Mouse (Mus musculus): ENCODE measurements around the gene Dscam. TPM values are rescaled to one million over a fixed set of nuclear protein-coding genes. Genes with fewer than 3 reads are reported as not detected.

The Dscam gene
- polyA plus RNA-seq, 1 experiment = 1.2 TPM

DNA sequence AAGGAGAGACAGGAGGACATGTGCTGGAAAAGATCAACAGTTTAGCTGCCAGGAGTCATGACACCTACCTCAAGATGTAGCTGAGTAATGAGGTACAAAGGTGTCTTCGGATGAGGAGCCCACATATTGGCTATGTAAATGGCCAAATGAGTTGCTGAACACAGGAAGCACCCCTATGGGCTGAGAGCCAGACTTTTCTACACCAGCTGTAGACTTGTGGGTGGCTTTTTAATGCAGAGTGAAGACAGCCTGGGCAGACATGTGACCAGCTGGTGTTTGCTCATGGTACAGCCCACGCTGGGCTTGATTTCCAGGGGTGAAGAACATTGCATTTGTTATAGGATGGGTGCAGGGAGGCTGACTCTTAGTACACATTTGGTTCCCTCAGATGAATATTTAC lies 43.3 kb downstream of the Dscam start:
- Histone ChIP-seq H3K36me3 (ENCODE audit: control insufficient read depth, insufficient read depth, low read length) (no peaks in the 10 kb centered on the region), H3K27me3 (ENCODE audit: control insufficient read depth, insufficient read depth, low read length) (no peaks in the 10 kb centered on the region; the same call in 1 of the 2 replicates), H3K4me1 (ENCODE audit: control insufficient read depth, insufficient read depth, insufficient read length) (no peaks in the 10 kb centered on the region), H3K4me3 (ENCODE audit: extremely low read depth, insufficient read depth, insufficient read length) (no peak overlapping the region), H3K27ac (ENCODE audit: insufficient read depth, low read length) (no peak overlapping the region)
- WGBS = 58% methylated on average over 2 of the region's 2 CpGs
- TF ChIP-seq CTCF (IDR thresholded peaks at IDR 0.05; ENCODE audit: extremely low read depth, insufficient read depth, insufficient read length, insufficient replicate concordance) = no peak
- no peak for TF ChIP-seq POLR2A (IDR thresholded peaks at IDR 0.05; ENCODE audit: low read depth, low read length)
- no peak for DNase-seq (ENCODE audit: low read depth in 1 of 2, low spot score in 2 of 2)

DNA sequence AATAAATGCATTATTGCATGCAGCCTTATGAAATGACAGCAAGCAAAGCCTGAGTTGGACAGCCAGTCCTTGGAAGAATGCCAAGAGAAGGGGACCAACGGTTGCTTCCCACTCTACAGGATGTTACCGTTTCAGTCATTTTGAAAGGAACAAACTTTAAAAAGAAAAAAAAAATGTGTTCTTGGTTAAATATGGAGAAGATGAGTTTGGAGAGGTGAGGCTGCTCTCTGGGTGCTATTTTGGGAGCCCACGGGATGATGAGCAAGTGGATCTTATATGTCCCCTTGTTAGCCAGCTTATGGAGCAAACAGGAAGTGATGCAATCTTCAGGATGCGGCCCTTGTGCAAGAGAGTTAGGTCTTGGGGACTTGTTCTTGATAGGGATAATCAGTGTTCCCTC lies 60.5 kb downstream of the Dscam start:
- no peak for TF ChIP-seq CTCF (IDR thresholded peaks at IDR 0.05; ENCODE audit: extremely low read depth, insufficient read depth, insufficient read length, insufficient replicate concordance)
- TF ChIP-seq POLR2A (IDR thresholded peaks at IDR 0.05; ENCODE audit: low read depth, low read length) = no peak
- H3K27ac ChIP-seq (ENCODE audit: insufficient read depth, low read length) = no peak overlapping the region
- H3K4me3 ChIP-seq (ENCODE audit: extremely low read depth, insufficient read depth, insufficient read length) = no peak overlapping the region
- no peaks in the 10 kb centered on the region for H3K36me3 ChIP-seq (ENCODE audit: control insufficient read depth, insufficient read depth, low read length)
- no peaks in the 10 kb centered on the region for H3K27me3 ChIP-seq (ENCODE audit: control insufficient read depth, insufficient read depth, low read length)
- no peaks in the 10 kb centered on the region; the same call in 1 of the 2 replicates for H3K4me1 ChIP-seq (ENCODE audit: control insufficient read depth, insufficient read depth, insufficient read length)
- WGBS = 22% methylated on average over 4 of the region's 4 CpGs
- DNase-seq (ENCODE audit: low read depth in 1 of 2, low spot score in 2 of 2) = no peak

DNA sequence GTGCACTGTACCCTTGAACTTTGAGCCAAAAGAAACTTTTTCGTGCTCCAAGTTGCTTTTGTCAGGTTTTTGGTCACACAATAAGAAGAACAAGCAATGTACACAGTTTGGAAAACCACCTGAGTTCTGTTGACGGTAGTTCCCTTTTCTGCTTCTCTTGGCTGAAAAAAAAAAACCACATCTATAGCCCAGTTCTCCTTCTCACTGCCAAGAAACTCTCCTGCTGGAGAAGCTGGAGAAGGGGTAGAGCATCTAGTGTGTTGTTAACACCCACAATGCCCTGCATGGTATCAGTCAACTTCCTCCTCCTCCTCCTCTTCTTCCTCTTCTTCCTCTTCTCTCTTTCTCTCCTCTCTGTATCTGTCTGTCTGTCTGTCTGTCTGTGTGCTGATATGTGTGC lies 65.3 kb downstream of the Dscam start:
- H3K4me1 ChIP-seq (ENCODE audit: control insufficient read depth, insufficient read depth, insufficient read length) = no peaks in the 10 kb centered on the region; the same call in none of the 2 replicates
- no peaks in the 10 kb centered on the region for H3K36me3 ChIP-seq (ENCODE audit: control insufficient read depth, insufficient read depth, low read length)
- no peak overlapping the region for H3K4me3 ChIP-seq (ENCODE audit: extremely low read depth, insufficient read depth, insufficient read length)
- WGBS = 15% methylated on average over 2 of the region's 2 CpGs
- 0 out of 2 replicates have a peak overlapping the region, but pooled peaks have one; percentile 42 for H3K27ac ChIP-seq (ENCODE audit: insufficient read depth, low read length)
- no peaks in the 10 kb centered on the region for H3K27me3 ChIP-seq (ENCODE audit: control insufficient read depth, insufficient read depth, low read length)
- no peak for DNase-seq (ENCODE audit: low read depth in 1 of 2, low spot score in 2 of 2)
- TF ChIP-seq CTCF (IDR thresholded peaks at IDR 0.05; ENCODE audit: extremely low read depth, insufficient read depth, insufficient read length, insufficient replicate concordance) (no peak), POLR2A (IDR thresholded peaks at IDR 0.05; ENCODE audit: low read depth, low read length) (no peak)

DNA sequence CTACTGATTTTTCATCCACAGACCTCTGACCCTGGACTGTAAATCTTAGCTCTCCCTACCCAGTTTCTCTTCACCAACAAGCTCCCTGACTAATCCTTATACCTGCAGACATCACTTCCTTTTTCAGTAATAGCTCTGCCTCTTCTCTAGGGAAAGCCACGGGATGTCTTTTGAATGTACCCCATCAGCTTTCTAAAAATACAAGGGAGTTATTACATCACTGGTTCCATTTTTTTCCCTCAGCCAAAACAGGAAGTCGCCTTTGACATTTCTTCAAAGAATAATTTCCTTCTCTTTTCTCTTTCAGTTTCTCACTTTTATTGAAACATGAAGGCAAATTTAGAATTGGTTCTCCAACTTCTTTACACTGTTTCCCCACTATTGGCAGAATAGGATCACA lies 67.5 kb downstream of the Dscam start:
- TF ChIP-seq POLR2A (IDR thresholded peaks at IDR 0.05; ENCODE audit: low read depth, low read length) (no peak), CTCF (IDR thresholded peaks at IDR 0.05; ENCODE audit: extremely low read depth, insufficient read depth, insufficient read length, insufficient replicate concordance) (no peak)
- no peaks in the 10 kb centered on the region for H3K27me3 ChIP-seq (ENCODE audit: control insufficient read depth, insufficient read depth, low read length)
- no peaks in the 10 kb centered on the region for H3K36me3 ChIP-seq (ENCODE audit: control insufficient read depth, insufficient read depth, low read length)
- 4% methylated on average over 2 of the region's 2 CpGs for WGBS
- H3K4me1 ChIP-seq (ENCODE audit: control insufficient read depth, insufficient read depth, insufficient read length) = no peaks in the 10 kb centered on the region; the same call in none of the 2 replicates
- H3K27ac ChIP-seq (ENCODE audit: insufficient read depth, low read length) = no peak overlapping the region
- H3K4me3 ChIP-seq (ENCODE audit: extremely low read depth, insufficient read depth, insufficient read length) = no peak overlapping the region
- no peak for DNase-seq (ENCODE audit: low read depth in 1 of 2, low spot score in 2 of 2)

DNA sequence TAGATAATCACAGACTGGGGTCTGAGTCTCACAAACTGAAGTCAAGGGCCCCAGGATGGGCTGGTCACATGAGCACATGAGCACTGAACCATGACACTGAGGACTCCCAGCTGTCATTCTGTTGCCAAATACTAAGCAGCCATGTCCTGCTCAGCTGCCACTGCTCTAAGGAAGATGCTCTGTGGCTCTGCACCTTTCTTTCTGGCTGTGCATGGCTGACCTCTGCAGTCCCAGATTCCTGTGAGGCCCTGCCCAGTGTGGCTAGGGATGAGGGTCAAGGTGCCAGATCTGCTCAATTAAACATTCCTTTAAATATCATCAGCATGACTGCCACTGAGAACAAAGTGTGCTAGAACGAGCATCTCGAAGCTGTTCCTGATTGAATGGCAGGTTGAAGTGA lies 70.5 kb downstream of the Dscam start:
- no peak for TF ChIP-seq POLR2A (IDR thresholded peaks at IDR 0.05; ENCODE audit: low read depth, low read length)
- TF ChIP-seq CTCF (IDR thresholded peaks at IDR 0.05; ENCODE audit: extremely low read depth, insufficient read depth, insufficient read length, insufficient replicate concordance) = no peak
- Histone ChIP-seq H3K27me3 (ENCODE audit: control insufficient read depth, insufficient read depth, low read length) (no peaks in the 10 kb centered on the region), H3K27ac (ENCODE audit: insufficient read depth, low read length) (no peak overlapping the region), H3K4me1 (ENCODE audit: control insufficient read depth, insufficient read depth, insufficient read length) (no peaks in the 10 kb centered on the region; the same call in none of the 2 replicates), H3K4me3 (ENCODE audit: extremely low read depth, insufficient read depth, insufficient read length) (no peak overlapping the region), H3K36me3 (ENCODE audit: control insufficient read depth, insufficient read depth, low read length) (no peaks in the 10 kb centered on the region)
- DNase-seq (ENCODE audit: low read depth in 1 of 2, low spot score in 2 of 2) = no peak
- 83% methylated on average over 2 of the region's 2 CpGs for WGBS

DNA sequence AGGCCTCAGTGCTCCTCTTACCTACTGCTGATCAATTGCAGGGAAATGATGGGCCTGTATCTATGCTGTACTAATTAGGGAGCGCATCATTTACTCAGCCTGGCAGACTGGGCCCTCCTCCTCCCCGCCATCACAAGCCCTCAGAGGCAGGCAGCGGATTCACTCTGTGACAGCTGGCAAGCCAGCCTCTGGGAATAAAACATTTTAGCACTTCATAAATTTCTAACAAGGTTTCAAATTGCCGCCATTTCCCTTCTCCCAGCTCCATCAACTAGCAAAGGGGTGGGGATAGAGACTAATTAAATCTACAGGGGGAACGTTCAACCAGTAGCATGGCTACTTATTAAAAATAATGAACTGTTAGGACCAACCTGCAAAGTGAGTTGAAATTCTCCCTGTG lies 72.0 kb downstream of the Dscam start:
- H3K27ac ChIP-seq (ENCODE audit: insufficient read depth, low read length) = no peak overlapping the region
- DNase-seq (ENCODE audit: low read depth in 1 of 2, low spot score in 2 of 2) = no peak
- H3K27me3 ChIP-seq (ENCODE audit: control insufficient read depth, insufficient read depth, low read length) = no peaks in the 10 kb centered on the region
- no peaks in the 10 kb centered on the region; the same call in 1 of the 2 replicates for H3K4me1 ChIP-seq (ENCODE audit: control insufficient read depth, insufficient read depth, insufficient read length)
- no peaks in the 10 kb centered on the region for H3K36me3 ChIP-seq (ENCODE audit: control insufficient read depth, insufficient read depth, low read length)
- H3K4me3 ChIP-seq (ENCODE audit: extremely low read depth, insufficient read depth, insufficient read length) = no peak overlapping the region
- WGBS = 91% methylated on average over 5 of the region's 5 CpGs
- TF ChIP-seq CTCF (IDR thresholded peaks at IDR 0.05; ENCODE audit: extremely low read depth, insufficient read depth, insufficient read length, insufficient replicate concordance) (no peak), POLR2A (IDR thresholded peaks at IDR 0.05; ENCODE audit: low read depth, low read length) (no peak)

DNA sequence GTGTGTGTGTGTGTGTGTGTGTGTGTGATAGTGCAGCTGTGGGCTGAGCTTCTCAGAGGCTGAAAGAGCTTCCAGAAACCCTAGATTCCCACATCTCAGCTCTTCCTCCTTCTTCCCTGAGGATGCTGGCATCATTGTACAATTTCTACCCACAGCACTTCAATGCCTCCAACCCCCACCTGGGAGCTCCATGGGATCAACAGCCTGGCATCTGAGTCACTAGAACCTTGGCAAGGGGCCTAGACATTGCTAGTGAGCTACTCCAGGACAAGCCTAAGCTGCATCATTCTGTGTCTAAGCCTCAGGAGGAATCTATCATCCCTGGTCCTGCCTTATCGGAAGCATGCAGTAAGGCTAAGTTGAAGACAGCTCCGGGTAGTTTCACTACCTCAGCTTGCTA lies 73.8 kb downstream of the Dscam start:
- H3K4me3 ChIP-seq (ENCODE audit: extremely low read depth, insufficient read depth, insufficient read length) = no peak overlapping the region
- H3K36me3 ChIP-seq (ENCODE audit: control insufficient read depth, insufficient read depth, low read length) = no peaks in the 10 kb centered on the region
- H3K4me1 ChIP-seq (ENCODE audit: control insufficient read depth, insufficient read depth, insufficient read length) = no peaks in the 10 kb centered on the region
- DNase-seq (ENCODE audit: low read depth in 1 of 2, low spot score in 2 of 2) = no peak
- no peak overlapping the region for H3K27ac ChIP-seq (ENCODE audit: insufficient read depth, low read length)
- 86% methylated on average over 2 of the region's 2 CpGs for WGBS
- TF ChIP-seq CTCF (IDR thresholded peaks at IDR 0.05; ENCODE audit: extremely low read depth, insufficient read depth, insufficient read length, insufficient replicate concordance) (no peak), POLR2A (IDR thresholded peaks at IDR 0.05; ENCODE audit: low read depth, low read length) (no peak)
- H3K27me3 ChIP-seq (ENCODE audit: control insufficient read depth, insufficient read depth, low read length) = no peaks in the 10 kb centered on the region
